Mouse (Mus musculus) right cerebral cortex, postnatal 36 days (tissue): ENCODE results near the gene Olfr1280.
"Not testable (repeated sequence)": the region's sequence is repeated elsewhere in the genome, so short reads cannot be mapped to it uniquely, and the experiment has no call there.

ENCODE experiments used
- DNase-seq, 2 experiments: peaks; one replicate each; pipeline ENCODE4 v3.0.0; 2022; ENCODE audit warnings: low spot score in 2 of 2, mixed read lengths in 1 of 2

Olfr1280 gene

DNA sequence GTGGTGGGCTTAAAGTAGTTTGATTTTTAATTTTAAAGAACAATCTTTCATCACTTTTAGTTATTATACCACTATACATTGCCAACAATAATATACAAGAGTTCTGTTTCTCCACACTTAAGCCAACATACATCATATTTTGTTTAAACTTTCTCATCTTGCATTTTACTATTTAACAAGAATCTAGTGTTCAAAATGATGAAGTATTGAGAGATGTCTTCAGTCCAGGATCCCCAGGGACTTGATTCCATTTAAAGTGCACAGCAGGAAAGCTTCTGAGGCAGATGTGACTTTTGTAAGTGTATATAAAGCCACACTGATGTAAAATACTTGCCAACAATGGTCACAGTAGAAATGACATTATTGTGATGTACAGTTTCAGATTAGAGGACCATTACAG, at the start of gene Olfr1280:
TSS of gene Olfr1280 (plus strand) at position 301 of the 400 bp plus-strand sequence.
- DNase-seq, result no peak

DNA sequence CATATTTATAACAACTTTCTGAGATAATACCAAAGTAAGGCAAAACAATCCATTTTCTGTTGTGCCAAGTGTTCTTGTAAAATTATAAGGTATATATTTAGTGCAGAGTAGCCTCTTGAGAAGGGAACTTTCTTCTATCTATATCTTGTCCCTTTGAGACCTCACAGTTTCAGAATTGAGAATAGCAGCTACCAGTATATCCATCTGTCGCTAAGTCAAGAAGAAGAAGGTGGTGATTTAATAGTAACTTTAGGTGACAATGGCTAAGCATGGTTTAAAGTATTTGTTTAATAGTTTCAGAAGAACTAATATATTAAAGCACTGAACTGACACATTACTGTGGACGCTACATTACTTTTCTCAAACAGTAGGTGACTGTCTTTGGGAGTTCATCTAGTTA, 39.8 kb upstream of the Olfr1280 start, which contains the start of gene Olfr1277:
TSS of gene Olfr1277 (minus strand) at position 101 of the 400 bp plus-strand sequence.
- DNase-seq, result no peak

DNA sequence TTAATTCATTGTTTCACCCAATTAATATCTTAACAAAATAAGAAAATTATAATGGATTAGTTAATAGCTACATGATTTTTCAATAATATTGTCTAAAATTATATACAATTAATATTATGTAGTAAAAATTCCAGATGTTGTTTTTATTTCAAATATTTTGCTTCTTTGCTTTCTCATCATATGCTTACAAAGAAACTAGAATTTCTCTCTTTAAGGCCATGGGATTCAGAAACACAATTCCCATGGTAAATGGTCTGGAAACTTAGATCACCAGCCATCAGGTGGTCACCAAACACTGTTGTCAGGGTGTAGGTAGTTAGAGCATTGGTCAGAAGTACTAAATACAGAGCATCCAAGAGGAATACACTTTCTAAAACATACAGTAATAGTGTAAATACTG, 24.0 kb upstream of the Olfr1280 start, which contains the start of gene Olfr1278:
TSS of gene Olfr1278 (plus strand) at position 301 of the 400 bp plus-strand sequence.
- no peak for DNase-seq

DNA sequence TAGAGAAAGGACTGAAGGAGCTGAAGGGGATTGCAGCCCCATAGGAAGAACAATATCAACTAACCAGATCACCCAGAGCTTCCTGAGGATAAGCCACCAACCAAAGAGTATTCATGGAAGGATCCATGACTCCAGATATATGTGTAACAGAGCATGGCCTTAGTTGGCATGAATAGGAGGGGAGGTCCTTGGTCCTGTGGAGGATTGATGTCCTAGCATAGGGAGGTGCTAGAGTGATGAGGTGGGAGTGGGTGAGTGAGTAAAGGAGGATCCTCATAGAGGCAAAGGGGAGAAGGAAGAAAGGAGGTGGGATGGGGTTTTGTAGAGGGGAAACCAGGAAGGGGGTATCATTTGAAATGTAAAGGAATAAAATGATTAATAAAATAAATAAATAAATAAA, 15.3 kb upstream of the Olfr1280 start:
- DNase-seq, result no peak

DNA sequence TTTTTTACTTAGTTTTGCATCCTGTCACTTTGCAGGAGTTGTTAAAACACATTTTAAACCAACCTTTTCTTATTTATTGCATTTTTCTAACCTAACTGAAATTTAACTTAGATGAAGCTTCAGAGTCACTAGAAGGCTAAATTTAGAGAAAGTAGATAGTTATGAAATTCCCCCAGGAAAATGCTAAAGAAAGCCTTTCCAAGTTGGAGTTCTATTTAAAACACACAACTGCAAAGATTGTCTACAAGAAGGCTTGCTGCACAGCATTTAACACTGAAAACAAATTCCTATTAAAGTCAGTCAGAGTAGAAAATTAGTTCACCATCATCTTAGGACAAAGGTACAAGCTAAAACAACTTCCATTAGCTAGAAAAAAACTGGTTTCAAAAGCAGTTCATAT, 13.4 kb upstream of the Olfr1280 start, which contains the start of gene Olfr1279:
TSS of gene Olfr1279 (plus strand) at position 262 of the 400 bp plus-strand sequence.
- DNase-seq, result no peak

DNA sequence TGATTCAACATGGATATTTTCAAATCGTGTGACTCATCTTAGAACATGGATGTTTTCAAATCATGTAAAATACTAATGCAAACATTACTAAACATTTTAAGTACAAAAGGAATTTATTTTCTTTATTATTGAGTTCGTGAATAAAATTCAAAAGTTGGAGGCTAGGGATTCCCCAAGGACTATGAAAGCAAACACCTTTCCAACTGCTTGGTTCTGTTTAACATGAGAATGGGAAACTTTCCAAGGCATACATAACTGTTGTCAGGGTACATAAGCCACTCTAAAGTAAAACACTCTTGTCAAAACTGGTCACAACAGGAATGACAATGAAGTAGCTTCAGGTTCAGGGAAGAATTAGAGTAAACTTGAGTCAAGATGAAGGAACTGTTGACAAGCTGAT, 12.4 kb downstream of the Olfr1280 start, which contains the start of gene Olfr1281:
TSS of gene Olfr1281 (plus strand) at position 301 of the 400 bp plus-strand sequence.
- no peak for DNase-seq

DNA sequence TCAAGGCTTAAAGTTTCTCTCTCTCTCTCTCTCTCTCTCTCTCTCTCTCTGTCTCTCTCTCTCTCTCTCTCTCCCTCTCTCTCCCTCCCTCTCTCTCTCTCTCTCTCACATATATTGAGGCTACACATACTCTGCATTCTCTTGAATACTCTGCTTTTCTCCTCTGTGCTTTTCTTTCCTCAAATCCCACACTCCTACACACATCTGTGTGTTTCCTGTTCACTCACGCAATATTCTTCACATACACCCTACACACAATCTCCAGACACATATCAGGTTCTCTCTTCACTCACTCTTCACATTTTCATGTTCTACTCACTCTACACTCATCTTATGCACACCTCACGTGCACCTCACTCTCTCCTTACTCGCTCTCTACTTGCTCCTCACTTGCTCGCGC, 19.9 kb downstream of the Olfr1280 start:
- not testable (repeated sequence) for DNase-seq

DNA sequence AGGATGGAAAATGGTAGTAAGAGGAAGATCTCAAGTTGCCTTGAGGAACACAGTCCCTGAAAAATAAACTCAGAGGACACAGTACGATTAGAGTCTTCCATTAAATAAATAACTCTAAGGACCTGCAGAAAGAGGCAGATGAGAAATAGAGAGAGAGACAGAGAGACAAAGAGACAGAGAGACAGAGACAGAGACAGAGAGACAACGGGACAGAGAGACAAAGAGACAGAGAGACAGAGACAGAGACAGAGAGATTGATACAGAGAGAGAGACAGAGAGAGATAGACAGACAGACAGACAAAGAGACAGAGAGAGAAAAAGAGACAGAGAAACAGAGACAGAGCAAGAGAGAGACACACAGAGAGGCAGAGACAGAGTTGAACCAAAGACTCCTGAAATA, 22.2 kb downstream of the Olfr1280 start, which contains the start of gene Olfr1282:
TSS of gene Olfr1282 (minus strand) at position 101 of the 400 bp plus-strand sequence.
- DNase-seq, result no peak

DNA sequence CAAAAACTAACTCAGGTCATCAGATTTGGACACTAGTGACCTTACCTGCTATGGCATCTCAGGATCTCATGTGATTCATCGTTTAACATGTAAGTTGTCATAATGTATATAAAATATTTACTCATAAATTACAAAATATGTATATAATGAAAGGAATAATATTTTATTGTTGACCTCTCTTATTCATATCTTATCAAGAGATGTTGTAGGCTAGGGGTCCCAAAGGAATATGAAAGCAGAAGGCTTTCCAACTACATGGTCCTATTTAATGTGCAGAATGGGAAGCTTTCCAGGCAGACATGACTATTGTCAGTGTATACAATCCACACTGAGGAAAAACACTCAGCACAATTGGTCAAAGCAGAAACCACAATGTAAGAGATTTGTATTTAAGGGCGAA, 52.7 kb downstream of the Olfr1280 start, which contains the start of gene Olfr1283:
TSS of gene Olfr1283 (plus strand) at position 301 of the 400 bp plus-strand sequence.
- DNase-seq, result no peak

DNA sequence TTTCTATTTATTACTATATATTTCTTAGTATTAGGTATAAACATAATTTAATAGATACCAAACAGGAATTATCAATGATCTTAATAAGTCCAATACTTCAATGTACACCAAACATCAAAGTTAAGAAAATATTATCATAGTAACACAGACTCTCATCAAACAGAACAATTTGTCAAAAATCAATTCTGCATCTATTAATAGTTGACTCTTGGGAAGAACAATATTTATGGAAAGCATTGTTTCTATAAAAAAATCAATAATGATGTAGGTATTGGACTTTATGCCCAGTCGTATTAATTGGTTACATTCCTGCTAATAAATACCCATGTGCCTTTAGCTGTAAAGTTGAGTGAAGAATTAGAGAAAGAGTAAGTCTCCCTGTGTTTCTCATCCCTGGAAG, 61.4 kb downstream of the Olfr1280 start, which contains the start of gene Olfr1284:
TSS of gene Olfr1284 (plus strand) at position 301 of the 400 bp plus-strand sequence.
- no peak for DNase-seq
